Mouse (Mus musculus): ENCODE measurements around the gene Ppp1r3d.

Gene Ppp1r3d

GRCm38 (mm10) chr2:178413481-178414260 is 601 bp downstream of the Ppp1r3d start:
- no peak for DNase-seq (ENCODE audit: low spot score in 2 of 2)

- DNase-seq (ENCODE audit: low spot score in 2 of 2) = no peak
Measured at GRCm38 (mm10) chr2:178413081-178413480, 1.2 kb downstream of the Ppp1r3d start.

DNA sequence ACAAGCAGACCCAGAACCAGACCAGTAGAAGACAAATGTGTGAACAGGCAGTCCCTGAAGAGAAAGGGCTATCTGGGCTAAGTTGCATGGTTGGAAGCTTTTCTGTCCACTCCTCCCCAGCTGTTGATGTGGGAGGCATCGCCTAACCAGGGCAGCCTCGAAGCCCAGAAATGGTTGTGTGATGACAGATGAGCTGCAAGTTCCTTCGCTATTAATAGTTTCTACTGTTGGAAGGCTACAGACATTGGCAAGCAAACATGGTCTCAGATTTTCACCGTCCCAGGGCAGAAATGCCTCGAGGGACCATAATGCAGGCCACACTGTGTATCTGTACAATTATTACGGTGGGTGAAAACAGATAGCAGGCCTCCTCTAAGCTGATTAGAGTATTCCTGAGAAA is 1.7 kb downstream of the Ppp1r3d start:
- DNase-seq (ENCODE audit: low spot score in 2 of 2) = no peak

GRCm38 (mm10) chr2:178410286-178410685 is 4.0 kb downstream of the Ppp1r3d start:
- DNase-seq (ENCODE audit: low spot score in 2 of 2) = no peak

GRCm38 (mm10) chr2:178409024-178409423 is 5.2 kb downstream of the Ppp1r3d start:
- no peak for DNase-seq (ENCODE audit: low spot score in 2 of 2)

DNA sequence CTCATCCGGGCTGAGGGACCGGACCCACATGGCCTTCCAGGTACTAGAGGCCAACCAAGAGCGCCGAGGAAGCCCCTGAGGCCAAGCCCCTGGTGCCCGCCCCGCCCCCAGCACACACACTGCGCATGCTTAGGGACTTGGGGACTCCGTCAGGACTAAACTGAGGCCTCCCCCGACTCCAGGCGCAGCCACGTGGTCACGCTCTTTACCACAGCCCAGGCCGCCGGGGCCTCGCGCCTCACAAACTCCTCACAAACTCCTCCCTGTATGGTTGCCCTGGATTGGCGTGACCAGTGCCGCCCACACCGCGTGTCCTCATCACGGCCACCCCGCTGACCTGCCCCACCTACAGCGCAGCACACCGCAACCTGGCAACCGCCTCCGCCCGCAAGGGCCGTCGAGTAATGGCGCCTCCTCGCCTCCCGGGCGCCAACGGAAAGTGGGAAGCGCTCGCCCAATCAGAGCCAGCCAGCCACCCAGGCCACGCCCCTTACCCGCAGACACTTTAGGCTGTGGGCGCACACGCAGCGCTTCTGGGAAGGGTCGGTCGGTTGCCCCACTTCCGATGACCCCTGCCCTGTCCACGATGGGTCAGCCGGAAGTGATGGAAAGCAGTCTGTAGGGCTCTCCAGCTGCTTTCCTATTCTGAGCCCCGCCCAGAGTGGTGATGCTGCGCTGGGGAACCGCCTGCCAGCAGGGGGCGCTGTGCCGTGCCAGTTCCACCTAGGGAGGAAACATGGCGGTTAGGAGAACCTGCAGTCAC is 7.0 kb downstream of the Ppp1r3d start, which contains the start of gene Sycp2:
Gene Sycp2 (minus strand): TSS at position 633 of the 763 bp plus-strand sequence.
- no peak for DNase-seq (ENCODE audit: low spot score in 2 of 2)
